Mouse (Mus musculus) hindbrain, embryonic 11.5 days (tissue): ENCODE data around the gene Iqgap2. TPM values are rescaled to one million over a fixed set of nuclear protein-coding genes. Genes with fewer than 3 reads are reported as not detected.

Experiments used
- ATAC-seq: fragments of 200-750 bp; cut with Nextera tagmentation; 2 replicates; pipeline ENCODE4 v1.8.0; 2017; ENCODE audit warnings: mild to moderate bottlenecking, moderate TSS enrichment, moderate library complexity; ENCODE audit not compliant: low FRiP score
- DNase-seq: peaks from one replicate; pipeline ENCODE4 v3.0.0-alpha.2; 2015; ENCODE audit warnings: low spot score
- H3K27ac ChIP-seq: fragments of 300-500 bp; sonication (generic); 2 replicates; pipeline ENCODE4 v1.5.1; 2014; ENCODE audit warnings: mild to moderate bottlenecking, low read depth, low read length
- H3K27me3 ChIP-seq: fragments of 300-500 bp; sonication (generic); 2 replicates; pipeline ENCODE4 v1.6.1; 2014; ENCODE audit warnings: mild to moderate bottlenecking, low read length, moderate library complexity, mixed read lengths; ENCODE audit not compliant: control insufficient read depth, insufficient read depth
- H3K36me3 ChIP-seq: fragments of 300-500 bp; sonication (generic); 2 replicates; pipeline ENCODE4 v1.6.1; 2014; ENCODE audit warnings: mild to moderate bottlenecking, low read length, moderate library complexity, mixed read lengths; ENCODE audit not compliant: control insufficient read depth, insufficient read depth
- H3K4me1 ChIP-seq: fragments of 300-500 bp; sonication (generic); replicated peaks from 2 replicates; pipeline ENCODE4 v1.6.1; 2014; ENCODE audit warnings: low read length, mixed read lengths; ENCODE audit not compliant: control insufficient read depth, insufficient read depth
- H3K4me2 ChIP-seq: fragments of 300-500 bp; sonication (generic); replicated peaks from 2 replicates; pipeline ENCODE4 v1.6.1; 2014; ENCODE audit warnings: mild to moderate bottlenecking, low read depth, low read length
- H3K4me3 ChIP-seq: fragments of 300-500 bp; sonication (generic); 2 replicates; pipeline ENCODE4 v1.5.1; 2014; ENCODE audit warnings: low read depth, low read length
- H3K9ac ChIP-seq: fragments of 300-500 bp; sonication (generic); 2 replicates; pipeline ENCODE4 v1.6.1; 2014; ENCODE audit warnings: low read depth, low read length
- H3K9me3 ChIP-seq: fragments of 300-500 bp; sonication (generic); 2 replicates; pipeline ENCODE4 v1.6.1; 2016; ENCODE audit warnings: low read length; ENCODE audit not compliant: control insufficient read depth
- WGBS: fragments of 180-500 bp; shearing (Covaris S2); extraction: QIAGEN DNeasy Blood & Tissue Kit; methylation state at CpG from one replicate; pipeline ENCODE4 v1.1.7; 2014; 5-methylcytosine and 5-hydroxymethylcytosine counted together
- polyA plus RNA-seq: library from polyadenylated mRNA; unstranded; fragments of >200 nt; fragmentation: Nextera tagmentation; extraction: Ambion mirVana; gene quantifications from 2 replicates; pipeline ENCODE4 v1.2.1, GENCODE M21; 2014

The Iqgap2 gene
- polyA plus RNA-seq, 1 experiment from 2014 or later, result 20.7 TPM

- peak; percentile 62 for DNase-seq
- no peaks in the 10 kb centered on the region for H3K4me1 ChIP-seq
- no peak overlapping the region for H3K27ac ChIP-seq
- WGBS, result 14% methylated on average over 9 of the region's 9 CpGs
- H3K9ac ChIP-seq, result no peak overlapping the region
- peak; percentile 85 for ATAC-seq
- H3K9me3 ChIP-seq, result no peaks in the 10 kb centered on the region
- H3K36me3 ChIP-seq, result no peaks in the 10 kb centered on the region
- no peak overlapping the region for H3K4me2 ChIP-seq
- no peaks in the 10 kb centered on the region for H3K27me3 ChIP-seq
- H3K4me3 ChIP-seq, result no peak overlapping the region
Measured at GRCm38 (mm10) chr13:95765017-95765416, 126.7 kb downstream of the Iqgap2 start.

DNA sequence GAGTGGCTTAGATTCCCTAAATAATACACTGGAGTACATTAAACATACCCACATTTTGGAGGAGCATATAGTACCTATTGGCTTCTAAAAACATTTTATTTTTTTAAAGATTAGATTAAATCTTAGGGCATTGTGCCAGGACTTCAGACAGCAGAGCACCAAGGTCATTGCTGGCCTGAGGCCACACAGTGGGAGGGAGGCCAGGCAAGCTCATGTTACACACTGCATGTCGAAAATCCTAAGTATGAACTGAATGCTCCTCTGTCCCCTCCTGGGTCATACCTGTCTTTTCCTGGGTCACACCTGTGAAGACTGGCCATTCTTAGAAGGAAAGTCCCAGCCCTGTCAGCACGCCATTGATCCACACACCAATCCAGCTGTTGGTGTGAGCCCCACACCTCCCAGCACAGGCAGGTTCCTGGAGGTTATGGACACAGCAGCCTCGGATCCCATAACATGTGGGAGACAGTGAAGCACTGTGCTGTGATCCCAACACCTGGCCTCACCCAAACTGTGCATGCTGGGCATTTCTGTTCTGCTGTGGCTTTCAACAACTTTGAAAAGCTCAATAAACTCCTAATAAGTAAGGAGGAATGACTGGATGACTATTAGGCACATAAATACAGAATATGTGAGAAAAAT, 127.7 kb downstream of the Iqgap2 start:
- no peaks in the 10 kb centered on the region for H3K36me3 ChIP-seq
- H3K27me3 ChIP-seq, result no peaks in the 10 kb centered on the region
- no peak overlapping the region for H3K9ac ChIP-seq
- DNase-seq (no peak), ATAC-seq (no peak)
- H3K4me2 ChIP-seq, result no peak overlapping the region
- H3K27ac ChIP-seq, result no peak overlapping the region
- WGBS, result 54% methylated on average over 3 of the region's 3 CpGs
- H3K9me3 ChIP-seq, result no peaks in the 10 kb centered on the region
- no peak overlapping the region for H3K4me3 ChIP-seq
- no peaks in the 10 kb centered on the region for H3K4me1 ChIP-seq

- H3K9ac ChIP-seq, result no peak overlapping the region
- ATAC-seq (no peak), DNase-seq (no peak)
- no peak overlapping the region for H3K4me2 ChIP-seq
- H3K27me3 ChIP-seq, result no peaks in the 10 kb centered on the region
- H3K36me3 ChIP-seq, result no peaks in the 10 kb centered on the region
- no peak overlapping the region for H3K4me3 ChIP-seq
- H3K9me3 ChIP-seq, result no peaks in the 10 kb centered on the region
- no peaks in the 10 kb centered on the region for H3K4me1 ChIP-seq
- no peak overlapping the region for H3K27ac ChIP-seq
- 84% methylated on average over 2 of the region's 2 CpGs for WGBS
Measured at GRCm38 (mm10) chr13:95759810-95760209, 131.9 kb downstream of the Iqgap2 start.

- ATAC-seq (no peak), DNase-seq (no peak)
- Histone ChIP-seq H3K9ac (no peak overlapping the region), H3K27ac (no peak overlapping the region), H3K9me3 (no peaks in the 10 kb centered on the region), H3K36me3 (no peaks in the 10 kb centered on the region), H3K4me1 (no peaks in the 10 kb centered on the region), H3K4me3 (no peak overlapping the region), H3K27me3 (no peaks in the 10 kb centered on the region), H3K4me2 (no peak overlapping the region)
- WGBS, result 92% methylated on average over 5 of the region's 5 CpGs
Measured at GRCm38 (mm10) chr13:95754285-95754684, 137.4 kb downstream of the Iqgap2 start.

GRCm38 (mm10) chr13:95752386-95752785, 139.3 kb downstream of the Iqgap2 start:
- Histone ChIP-seq H3K4me2 (no peak overlapping the region), H3K4me1 (no peaks in the 10 kb centered on the region)

DNA sequence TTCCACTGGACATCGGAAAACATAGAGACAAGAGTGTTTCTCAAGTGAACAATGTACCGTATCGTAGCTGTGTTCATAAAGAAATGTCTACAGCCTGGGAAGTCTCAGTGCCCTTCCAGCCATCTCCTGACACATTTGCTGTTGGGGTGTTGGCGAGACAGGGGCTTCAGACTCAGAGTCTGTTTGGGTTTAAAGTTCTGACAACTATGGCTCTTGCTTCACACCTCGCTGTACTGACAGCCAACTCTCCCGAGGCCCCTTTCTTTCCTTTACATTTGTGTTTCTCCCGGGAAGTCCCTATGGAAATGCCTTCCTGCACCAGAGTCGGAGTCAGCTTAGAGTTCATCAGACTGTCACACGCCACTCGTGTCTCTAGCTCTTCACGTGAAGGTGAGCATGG, 144.2 kb downstream of the Iqgap2 start:
- H3K4me1 ChIP-seq, result no peaks in the 10 kb centered on the region
- no peaks in the 10 kb centered on the region for H3K9me3 ChIP-seq
- no peaks in the 10 kb centered on the region for H3K27me3 ChIP-seq
- WGBS, result 78% methylated on average over 11 of the region's 11 CpGs
- DNase-seq (no peak), ATAC-seq (no peak)
- no peak overlapping the region for H3K4me2 ChIP-seq
- no peak overlapping the region for H3K4me3 ChIP-seq
- H3K27ac ChIP-seq, result no peak overlapping the region
- H3K36me3 ChIP-seq, result no peaks in the 10 kb centered on the region
- no peak overlapping the region for H3K9ac ChIP-seq

More at GRCm38 (mm10) chr13:95752386-95752785, 139.3 kb downstream of the Iqgap2 start:
- WGBS, result 87% methylated on average over 9 of the region's 9 CpGs
- DNase-seq, result no peak
- Histone ChIP-seq H3K27me3 (no peaks in the 10 kb centered on the region), H3K9me3 (no peaks in the 10 kb centered on the region), H3K27ac (no peak overlapping the region), H3K4me3 (no peak overlapping the region), H3K9ac (no peak overlapping the region), H3K36me3 (no peaks in the 10 kb centered on the region)
- ATAC-seq, result no peak

DNA sequence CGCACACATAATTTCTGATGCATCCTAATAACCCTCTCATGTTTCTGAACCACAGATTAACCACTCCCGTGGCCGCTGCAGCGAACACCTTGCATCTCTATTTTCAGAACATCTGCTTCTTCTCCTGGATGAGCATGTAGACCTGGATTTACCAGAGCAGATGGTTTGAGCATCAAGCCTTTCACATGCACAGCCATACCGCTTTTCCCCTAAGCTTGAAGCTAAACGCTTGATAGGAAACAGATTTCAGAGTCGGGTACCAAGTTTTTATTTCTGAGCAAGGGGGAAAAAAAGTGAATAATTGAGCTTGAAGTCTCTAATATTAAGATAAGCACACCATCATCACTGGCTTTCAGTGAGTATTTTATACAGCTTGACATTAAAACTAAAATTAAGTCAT, 144.6 kb downstream of the Iqgap2 start:
- 83% methylated on average over 7 of the region's 7 CpGs for WGBS
- no peaks in the 10 kb centered on the region for H3K27me3 ChIP-seq
- no peak overlapping the region for H3K4me3 ChIP-seq

DNA sequence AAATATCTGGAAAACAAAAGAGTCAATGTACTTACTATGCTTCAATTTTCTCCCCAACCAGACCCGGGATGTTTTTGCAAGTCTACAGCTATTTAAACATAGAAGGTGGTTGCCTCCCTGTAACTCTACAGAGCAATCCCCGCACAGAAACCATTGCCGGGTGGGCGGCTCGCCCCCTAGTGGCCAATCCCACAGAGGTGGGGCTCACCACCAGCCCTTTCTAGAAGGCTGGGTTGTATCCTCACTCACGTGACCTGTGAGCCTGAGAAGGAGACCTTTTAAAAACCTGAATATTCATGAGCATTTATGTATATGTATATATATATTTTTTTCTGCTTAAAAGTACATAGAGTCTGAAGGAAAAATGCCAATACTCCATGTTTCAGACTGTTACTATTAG, 145.2 kb downstream of the Iqgap2 start:
- Histone ChIP-seq H3K27ac (no peak overlapping the region), H3K4me1 (no peaks in the 10 kb centered on the region), H3K9me3 (no peaks in the 10 kb centered on the region), H3K9ac (no peak overlapping the region), H3K4me2 (no peak overlapping the region), H3K4me3 (no peak overlapping the region), H3K36me3 (no peaks in the 10 kb centered on the region), H3K27me3 (no peaks in the 10 kb centered on the region)
- WGBS, result 12% methylated on average over 6 of the region's 6 CpGs
- DNase-seq, result peak; percentile 78
- ATAC-seq, result peak; percentile 75; the same call in 1 of the 2 replicates

More for the DNA sequence above, 144.6 kb downstream of the Iqgap2 start:
- no peak overlapping the region for H3K4me2 ChIP-seq
- no peak for ATAC-seq
- no peaks in the 10 kb centered on the region for H3K36me3 ChIP-seq
- no peaks in the 10 kb centered on the region for H3K9me3 ChIP-seq
- H3K27ac ChIP-seq, result no peak overlapping the region
- no peak for DNase-seq
- H3K9ac ChIP-seq, result no peak overlapping the region
- no peaks in the 10 kb centered on the region for H3K4me1 ChIP-seq

- no peak overlapping the region for H3K9ac ChIP-seq
Measured at GRCm38 (mm10) chr13:95745451-95745850, 146.3 kb downstream of the Iqgap2 start.

More at GRCm38 (mm10) chr13:95745451-95745850, 146.3 kb downstream of the Iqgap2 start:
- no peaks in the 10 kb centered on the region for H3K9me3 ChIP-seq
- no peaks in the 10 kb centered on the region for H3K4me1 ChIP-seq
- 90% methylated on average over 4 of the region's 4 CpGs for WGBS
- H3K4me3 ChIP-seq, result no peak overlapping the region
- DNase-seq, result no peak
- no peaks in the 10 kb centered on the region for H3K36me3 ChIP-seq
- no peak for ATAC-seq
- no peak overlapping the region for H3K27ac ChIP-seq
- H3K27me3 ChIP-seq, result no peaks in the 10 kb centered on the region
- no peak overlapping the region for H3K4me2 ChIP-seq
